Mouse (Mus musculus): ENCODE results near the gene Pou3f1.

Gene Pou3f1

DNA sequence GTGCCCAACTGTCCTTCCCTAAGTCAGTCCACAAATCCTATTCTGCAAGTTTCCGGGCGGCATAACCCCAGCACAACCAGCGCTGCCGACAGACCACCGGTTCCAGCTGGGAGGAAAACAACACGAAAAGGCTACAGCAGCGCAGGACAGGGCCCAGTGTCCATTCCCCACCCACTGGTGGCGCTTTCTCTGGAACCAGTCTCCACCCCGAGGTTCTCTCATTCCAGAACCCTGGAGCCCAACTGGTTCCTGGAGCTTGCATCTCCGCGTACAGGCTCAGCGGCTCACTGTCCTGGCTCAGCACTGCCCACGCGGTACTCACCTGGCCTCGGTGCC, at the start of gene Pou3f1:
Pou3f1 (plus strand) TSS at position 290 of the 336 bp plus-strand sequence.
- DNase-seq (ENCODE audit: low spot score in 2 of 2): no peak

DNA sequence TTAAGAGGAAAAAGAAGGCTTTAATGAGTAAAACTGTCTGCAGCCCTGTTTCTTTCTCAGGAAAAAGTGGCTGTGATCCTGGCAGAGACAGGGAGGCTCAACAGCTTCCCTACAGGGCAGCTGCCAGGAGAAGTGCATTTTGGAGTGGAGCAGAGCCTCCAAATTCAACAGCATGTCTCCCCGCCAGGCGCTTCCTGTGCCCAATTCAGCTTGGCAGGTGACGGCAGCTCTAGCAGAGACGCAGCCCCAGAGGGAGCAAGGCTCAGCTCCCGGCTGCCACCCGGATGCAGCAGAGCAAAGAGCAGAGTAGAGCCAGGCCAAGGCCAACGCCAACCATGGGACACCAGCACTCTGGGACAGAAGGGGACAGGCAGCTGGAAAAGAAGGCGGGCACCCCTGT, 49.4 kb upstream of the Pou3f1 start:
- no peak for DNase-seq (ENCODE audit: low spot score in 2 of 2)

DNA sequence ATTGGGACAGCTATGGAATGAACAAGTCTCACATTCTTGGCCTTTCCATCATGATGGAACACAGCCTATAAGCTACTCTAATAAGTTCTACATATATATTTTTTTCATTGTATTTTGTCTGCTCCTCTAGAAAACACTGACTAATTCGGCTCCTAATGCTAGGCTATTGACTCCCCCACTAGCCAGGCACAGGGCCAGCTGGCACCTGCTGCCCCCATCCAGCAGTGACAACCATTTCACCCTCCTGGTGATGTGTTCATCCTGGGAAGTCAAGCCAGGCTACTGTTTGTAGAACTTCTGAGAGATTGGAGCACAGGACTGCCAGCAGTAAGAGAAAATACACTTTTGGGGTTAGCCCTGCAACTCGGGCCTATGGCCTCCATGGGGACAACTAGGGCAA, 46.5 kb upstream of the Pou3f1 start:
- no peak for DNase-seq (ENCODE audit: low spot score in 2 of 2)

DNA sequence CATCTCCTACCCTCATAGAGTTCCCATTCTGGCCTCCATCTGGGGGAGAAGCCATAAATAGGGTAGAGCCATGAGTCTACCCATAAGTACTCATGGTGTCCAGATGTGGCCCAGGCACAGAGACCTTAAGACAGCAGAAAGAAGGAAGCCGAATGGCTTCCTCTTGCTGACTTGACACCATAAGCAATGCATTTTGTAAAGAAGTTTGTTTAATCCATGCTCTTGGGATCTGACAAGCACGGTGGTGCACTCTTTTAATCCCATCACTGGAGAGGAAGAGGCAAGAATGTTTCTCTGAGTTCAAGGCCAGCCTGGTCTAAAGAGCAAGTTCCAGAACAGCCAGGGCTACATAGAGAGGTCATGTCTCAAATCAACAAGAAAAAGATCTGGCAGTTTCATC, 45.9 kb upstream of the Pou3f1 start, which contains the start of gene 3100002H09Rik:
3100002H09Rik (minus strand) TSS at position 101 of the 400 bp plus-strand sequence.
- DNase-seq (ENCODE audit: low spot score in 2 of 2): no peak

DNA sequence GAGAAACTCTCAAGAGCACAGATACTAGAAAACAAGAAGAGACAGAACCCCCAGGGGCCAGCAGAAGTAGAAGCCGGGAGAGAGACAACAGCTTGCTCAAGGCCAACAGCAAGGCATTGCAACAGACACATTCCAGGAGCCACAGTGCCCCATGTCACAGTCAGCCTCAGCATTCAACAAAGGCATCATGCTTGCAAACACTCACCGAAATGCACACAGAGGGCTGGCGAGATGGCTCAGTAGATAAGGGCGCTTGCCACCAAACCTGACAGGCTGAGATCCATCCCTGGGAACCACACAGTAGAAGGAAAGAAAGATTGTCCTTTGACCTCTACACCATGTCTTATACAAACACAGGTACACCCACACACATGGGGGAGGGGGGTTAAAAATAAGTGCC, 44.8 kb upstream of the Pou3f1 start:
- no peak for DNase-seq (ENCODE audit: low spot score in 2 of 2)

DNA sequence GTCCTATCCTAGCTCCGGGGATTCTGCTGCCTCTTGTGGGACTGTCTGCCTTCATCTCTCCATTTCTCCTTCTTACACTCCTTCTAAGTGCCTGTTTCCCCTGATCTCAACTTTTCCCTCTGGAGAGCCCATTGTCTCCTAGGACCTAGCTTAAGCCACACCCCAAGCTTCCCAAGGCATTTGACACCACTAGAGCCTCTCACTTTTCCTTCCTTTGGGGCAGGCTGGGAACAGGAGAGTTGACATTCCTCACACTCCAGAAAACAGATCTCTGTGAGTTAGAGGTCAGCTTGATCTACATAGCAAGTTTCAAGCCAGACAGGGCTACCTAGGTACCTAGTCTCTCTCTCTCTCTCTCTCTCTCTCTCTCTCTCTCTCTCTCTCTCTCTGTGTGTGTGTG, 42.4 kb upstream of the Pou3f1 start:
- DNase-seq (ENCODE audit: low spot score in 2 of 2): no peak

DNA sequence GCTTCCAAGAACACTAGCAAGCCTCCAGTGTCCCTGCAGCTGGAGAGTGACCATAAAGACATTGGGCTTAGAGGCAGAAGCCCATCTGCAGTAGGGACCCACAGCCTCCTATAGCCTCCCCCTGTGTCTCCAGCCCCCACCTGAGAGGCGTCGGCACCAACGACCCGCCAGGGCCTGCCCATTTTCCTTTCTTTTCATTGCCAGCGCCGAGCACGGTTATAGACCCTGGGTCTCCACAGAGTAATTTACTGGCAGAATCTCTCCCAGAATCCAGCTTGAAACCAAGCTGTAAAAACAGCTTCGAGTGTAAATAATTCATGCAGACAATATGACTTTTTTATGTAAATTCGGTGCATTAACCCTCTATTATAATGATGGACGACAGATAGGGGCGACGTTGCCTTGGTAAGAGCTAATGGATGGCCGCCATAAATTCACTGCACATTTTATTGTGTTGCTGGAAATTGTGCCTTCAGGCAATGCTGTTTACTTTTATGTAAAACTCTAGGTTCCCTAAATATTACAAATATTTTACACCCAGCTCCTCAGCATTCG, 41.1 kb upstream of the Pou3f1 start:
- DNase-seq (ENCODE audit: low spot score in 2 of 2): no peak

DNA sequence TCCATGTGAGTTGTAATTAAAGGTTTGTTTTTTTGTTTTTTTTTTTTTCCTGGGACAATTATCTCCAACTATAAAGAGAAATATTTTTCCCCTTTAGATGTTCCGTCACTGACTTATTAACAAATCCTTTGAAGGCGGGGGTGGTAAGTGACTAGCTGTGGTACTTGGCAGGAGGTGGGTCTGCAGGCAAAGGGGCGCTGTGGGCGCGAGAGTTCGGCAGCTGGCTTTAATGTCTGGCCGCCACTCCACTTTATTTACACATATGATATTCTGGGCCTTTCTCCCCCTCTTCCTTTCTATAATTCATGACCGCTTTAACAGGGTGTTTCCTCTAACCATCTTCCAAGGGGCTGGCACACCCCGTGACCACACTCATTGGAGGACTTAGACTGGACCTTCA, 40.6 kb upstream of the Pou3f1 start:
- no peak for DNase-seq (ENCODE audit: low spot score in 2 of 2)

DNA sequence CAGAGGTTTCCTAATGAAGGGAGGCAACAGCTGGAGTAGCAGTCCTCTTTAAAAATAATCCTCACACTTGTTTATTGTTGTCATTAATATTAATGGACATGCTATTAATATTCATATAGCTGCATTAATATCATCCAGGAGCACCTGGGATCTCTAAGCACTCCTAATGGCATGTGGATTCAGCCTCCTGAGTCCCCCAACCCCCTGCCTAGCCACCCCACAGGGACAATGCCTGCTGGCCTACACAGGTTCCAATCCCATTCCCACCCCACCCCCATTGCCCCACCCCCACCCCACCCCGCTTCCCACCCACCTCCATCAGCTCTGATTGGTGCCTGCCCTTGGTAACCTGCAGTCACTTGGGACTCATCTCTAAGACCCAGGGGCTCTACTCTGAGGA, 40.0 kb upstream of the Pou3f1 start:
- DNase-seq (ENCODE audit: low spot score in 2 of 2): no peak

DNA sequence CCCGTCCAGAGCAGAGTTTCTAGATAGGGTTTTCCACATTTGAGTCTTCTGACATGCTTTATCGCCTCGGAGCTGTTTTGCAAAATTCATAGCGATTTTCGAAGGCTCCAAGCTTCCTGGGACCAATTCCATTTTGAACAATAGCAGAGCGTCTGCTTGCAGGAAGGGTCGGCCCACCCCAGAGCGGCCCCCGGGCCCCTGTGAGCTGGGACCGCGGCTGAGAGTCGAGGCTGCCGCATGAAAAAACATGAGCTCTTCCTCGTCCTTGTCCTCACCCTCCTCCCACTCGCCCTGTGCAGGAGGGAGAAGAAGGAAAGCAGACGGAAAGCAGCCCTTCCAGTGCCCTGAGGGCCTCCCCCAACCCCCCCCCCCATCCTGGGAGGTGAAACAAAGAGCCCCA, 38.0 kb upstream of the Pou3f1 start:
- DNase-seq (ENCODE audit: low spot score in 2 of 2): no peak

DNA sequence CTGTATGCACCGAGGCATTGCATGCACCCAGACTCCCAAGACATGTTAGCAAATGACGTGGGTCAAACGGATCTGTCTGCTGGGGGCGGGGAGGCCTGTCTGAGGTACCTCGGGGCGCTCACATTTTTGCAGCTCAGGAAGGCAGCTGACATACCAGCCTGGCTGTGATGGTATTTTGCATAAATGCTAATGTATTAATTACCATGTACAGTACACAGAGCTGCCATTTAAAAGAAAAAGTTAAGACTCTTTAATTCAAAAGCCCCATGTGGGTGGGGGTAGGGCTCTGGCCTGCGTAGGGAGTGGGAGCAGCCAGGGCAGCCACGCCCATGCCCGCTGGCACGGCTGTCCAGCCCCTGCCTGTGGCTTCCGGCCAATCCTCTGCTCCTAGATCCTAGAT, 35.2 kb upstream of the Pou3f1 start:
- no peak for DNase-seq (ENCODE audit: low spot score in 2 of 2)

DNA sequence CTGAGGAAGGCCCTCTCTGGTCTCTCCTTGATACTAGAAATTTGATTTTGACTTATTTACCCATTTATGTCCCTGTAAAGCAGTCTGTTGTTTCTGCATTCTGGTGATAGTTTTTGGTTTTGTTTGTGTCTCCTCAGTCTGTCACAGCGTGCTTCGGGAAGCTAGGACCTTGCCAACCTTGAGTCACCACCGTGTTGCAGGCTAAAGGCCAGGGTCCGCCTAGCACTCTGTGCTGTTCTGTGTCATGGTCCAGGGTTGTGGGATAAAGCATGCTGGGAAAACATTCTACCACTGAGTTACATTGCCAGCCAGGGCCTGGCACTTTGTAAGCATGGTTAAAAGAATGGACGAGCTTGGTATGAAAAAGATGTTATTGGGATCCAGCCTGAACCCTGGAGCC, 34.0 kb upstream of the Pou3f1 start:
- no peak for DNase-seq (ENCODE audit: low spot score in 2 of 2)

DNA sequence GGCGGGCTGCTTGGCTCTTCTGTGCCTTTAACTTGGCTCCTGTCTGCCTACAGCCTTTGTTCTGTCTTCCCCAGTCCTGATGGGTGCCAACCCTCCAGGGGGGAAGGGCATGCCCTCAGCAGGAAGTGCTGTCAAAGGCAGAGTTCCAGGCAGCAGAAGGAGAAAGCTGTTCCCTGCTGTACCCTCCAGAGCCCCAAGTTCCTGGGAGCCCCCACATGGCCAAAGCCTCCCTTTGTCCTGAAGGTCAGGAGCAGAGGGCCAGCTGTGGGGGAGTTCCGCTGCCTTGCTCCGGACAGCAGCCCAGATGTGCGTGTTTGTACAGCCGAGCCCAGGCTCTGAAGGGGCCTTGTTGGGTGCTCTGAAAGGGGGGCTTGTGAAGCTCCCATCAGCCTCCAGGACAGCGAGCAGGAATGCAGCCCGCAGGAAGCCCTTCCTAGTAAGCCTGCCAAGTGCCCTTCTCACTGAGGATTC, 32.5 kb upstream of the Pou3f1 start:
- no peak for DNase-seq (ENCODE audit: low spot score in 2 of 2)

DNA sequence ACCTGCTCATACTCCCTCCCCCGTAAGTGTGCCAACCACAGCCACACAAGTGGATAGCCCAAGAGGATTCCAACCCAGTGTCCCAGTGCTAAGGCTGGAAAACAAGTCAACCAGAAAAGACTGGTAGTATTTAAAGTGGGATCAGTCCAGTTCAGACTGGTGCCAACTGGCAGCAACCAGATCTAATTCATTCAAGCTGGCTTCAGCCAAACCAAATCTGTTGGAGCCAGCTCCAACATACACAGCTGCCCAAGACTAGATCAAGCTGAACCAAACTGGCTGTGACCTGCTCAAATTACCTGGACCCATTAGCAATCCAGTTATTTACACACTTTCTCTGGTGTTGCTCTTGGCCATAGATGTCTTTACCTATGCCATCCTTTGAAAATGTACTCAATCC, 29.8 kb upstream of the Pou3f1 start:
- DNase-seq (ENCODE audit: low spot score in 2 of 2): no peak

DNA sequence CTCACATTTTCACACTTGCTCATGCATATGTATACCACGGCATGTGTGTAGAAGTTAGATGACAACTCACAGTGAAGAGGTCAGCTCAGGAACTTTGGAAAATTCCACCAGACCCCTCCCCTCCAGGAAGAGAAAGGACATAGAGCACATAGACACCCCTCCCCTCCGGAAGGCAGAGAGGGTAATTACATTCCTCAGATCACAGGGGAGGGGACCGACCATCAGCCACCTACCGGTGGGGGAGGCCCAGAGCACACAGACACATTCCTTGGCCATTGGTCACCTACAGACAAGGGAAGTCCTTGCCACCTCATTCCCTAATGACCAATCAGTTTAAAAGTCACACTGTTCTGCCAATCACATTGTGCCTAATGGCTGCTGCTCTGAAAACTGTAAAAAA, 25.2 kb upstream of the Pou3f1 start:
- no peak for DNase-seq (ENCODE audit: low spot score in 2 of 2)

DNA sequence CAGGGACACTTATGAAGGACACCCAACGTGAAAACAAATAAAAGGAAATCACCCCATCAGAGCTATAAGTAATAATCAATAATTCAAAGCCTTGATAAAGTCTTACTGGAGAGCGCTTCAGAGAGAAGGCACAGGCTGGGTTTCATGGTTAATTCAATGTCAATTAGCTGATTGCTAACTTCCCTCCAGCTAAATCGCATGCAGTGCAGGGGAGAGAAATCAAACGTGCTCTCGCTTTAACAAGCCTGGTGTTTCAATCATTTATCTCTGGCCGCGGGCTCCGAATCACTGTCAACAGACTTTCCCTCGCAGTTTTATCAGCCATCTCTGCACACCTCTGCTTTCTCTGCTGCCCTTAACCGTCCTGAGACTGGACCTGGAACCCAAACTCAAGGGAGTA, 23.8 kb upstream of the Pou3f1 start:
- DNase-seq (ENCODE audit: low spot score in 2 of 2): no peak

DNA sequence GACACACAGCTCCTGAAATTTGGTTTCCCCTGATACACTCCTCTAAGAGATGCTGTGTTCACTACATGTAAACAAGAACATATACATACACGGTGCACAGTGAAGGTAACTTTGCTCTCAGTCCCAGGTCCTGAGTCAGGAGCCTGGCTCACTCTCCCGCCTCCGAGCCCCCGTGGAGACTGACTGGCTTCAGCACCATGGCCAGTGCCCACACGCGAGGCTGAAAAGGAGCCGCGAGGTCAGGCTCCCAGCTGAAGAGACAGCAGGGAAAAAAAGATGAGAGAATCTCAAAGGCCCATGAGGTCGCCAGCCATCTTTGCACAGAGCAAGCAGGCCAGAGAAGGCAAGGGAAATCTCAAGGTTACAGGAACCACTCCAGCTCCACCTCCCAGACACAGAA, 23.3 kb upstream of the Pou3f1 start:
- peak in 1 of 2 experiments; percentile 9 for DNase-seq (ENCODE audit: low spot score in 2 of 2)

DNA sequence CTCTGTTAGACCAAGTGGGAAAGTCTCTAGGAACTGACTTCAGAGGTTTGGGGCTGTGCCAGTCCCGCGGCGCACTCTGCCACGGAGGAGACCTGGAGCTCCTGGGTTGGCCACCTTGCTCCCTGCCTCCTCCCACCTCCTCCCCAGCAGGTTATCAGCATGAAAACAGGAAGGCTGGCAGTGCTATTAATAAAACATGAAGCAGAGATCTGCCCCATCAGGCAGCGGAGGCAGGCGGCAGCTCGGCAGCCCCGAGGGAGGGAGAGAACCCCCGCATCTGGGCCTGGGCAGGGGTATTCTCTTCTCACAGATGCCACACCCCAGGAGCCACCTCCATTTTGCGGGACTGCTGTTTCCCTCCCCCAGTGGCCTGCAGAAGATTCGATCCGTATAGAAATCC, 16.9 kb upstream of the Pou3f1 start:
- DNase-seq (ENCODE audit: low spot score in 2 of 2): no peak

DNA sequence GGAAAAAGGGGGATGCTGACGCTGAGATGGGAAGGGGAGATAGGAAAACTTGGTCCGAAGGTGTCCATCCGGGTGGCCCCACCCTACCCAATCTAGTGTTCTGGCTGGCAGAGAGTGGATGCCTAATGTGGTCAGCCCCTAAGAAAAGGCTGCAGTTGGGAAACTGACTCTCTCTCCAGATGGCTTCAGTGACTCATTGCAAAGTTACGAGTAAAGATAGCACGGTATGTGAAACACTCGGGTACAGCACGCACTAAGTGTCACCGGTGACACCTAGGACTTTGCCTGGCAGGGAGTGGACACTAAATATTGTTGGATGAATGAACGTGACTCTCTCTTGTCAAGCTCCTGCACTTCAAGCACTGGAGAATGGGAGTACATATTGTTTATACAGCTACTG, 12.7 kb upstream of the Pou3f1 start:
- no peak for DNase-seq (ENCODE audit: low spot score in 2 of 2)

DNA sequence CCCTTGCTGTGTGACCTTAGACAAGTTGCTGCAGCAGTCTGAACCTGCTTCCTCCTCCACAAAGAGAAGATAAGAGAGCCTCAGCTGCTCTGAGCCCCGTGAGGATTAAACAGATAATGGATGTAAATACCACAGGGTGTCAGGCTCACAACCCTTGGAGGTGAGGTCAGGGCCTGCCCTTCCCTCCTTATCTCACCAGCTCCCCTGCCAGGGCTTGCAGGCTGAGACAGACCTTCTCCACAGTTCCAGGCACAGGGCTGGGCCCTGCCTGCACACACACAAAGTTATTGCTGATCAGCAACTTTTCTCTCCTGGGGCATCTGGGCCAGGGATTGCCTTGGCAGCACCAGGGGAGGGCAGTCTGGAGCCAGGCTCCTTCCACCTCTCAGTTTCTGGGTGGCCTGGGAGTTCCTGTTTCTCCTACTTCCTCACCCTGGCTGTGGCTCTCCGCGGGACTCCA, 11.6 kb upstream of the Pou3f1 start:
- no peak for DNase-seq (ENCODE audit: low spot score in 2 of 2)

DNA sequence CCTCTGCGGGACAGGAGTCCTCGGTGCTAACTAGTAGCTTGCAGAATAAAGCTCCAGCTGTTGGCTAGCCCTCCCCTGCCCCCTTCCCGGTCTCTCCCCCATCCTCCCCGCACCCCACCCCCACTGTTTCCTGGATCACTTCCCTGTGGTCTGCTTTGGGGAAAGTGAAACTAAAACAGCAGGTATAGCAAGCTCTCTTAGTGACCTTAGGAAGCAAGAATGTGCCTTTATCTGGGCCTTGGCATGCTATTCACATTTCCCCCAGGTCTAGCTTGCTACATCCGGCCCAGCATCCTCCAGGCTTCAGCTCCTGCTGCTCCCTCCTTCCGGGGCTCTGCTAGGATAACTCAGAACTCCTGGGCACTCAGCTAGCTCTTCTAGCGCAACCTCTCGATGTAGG, 10.0 kb upstream of the Pou3f1 start:
- DNase-seq (ENCODE audit: low spot score in 2 of 2): no peak

DNA sequence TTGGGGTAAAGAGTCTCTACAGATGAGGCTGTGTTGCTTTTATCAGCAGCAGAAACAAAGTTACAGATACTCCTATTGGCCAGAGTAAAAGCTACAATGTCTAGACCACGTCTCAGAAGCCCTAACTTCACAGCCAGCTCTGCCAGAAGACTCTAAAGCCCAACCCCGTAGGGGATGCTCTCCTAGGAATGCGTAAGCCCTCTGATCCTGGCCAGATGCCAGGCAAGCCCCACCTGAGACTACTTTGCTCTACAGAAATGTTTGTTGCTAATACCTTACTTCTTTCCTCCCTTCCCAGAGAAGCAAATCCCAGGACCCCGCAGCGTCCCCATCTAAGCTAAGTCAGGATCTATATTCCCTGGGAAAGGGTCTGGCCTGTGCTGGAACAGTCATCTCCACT, 8.7 kb upstream of the Pou3f1 start:
- DNase-seq (ENCODE audit: low spot score in 2 of 2): no peak

DNA sequence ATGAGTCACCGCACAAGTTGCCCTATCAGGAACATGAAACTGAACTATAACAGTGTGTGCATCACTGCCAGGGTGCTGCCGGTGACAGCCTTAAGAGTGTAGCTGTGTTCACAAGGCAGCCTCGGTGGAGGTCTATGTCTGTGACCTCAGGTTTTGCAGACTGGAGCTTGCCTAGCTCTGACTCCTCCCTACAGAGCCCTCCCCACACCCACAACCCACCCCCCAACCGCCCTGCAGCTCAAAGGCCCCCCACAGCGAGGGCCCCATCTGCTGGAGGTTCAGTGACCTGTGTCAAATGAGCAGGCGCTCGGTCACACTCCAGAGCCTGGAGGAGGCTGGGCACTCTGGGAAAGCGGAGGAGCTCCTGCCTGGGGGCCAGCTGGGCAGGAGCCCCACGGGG, 3.7 kb upstream of the Pou3f1 start:
- DNase-seq (ENCODE audit: low spot score in 2 of 2): no peak

DNA sequence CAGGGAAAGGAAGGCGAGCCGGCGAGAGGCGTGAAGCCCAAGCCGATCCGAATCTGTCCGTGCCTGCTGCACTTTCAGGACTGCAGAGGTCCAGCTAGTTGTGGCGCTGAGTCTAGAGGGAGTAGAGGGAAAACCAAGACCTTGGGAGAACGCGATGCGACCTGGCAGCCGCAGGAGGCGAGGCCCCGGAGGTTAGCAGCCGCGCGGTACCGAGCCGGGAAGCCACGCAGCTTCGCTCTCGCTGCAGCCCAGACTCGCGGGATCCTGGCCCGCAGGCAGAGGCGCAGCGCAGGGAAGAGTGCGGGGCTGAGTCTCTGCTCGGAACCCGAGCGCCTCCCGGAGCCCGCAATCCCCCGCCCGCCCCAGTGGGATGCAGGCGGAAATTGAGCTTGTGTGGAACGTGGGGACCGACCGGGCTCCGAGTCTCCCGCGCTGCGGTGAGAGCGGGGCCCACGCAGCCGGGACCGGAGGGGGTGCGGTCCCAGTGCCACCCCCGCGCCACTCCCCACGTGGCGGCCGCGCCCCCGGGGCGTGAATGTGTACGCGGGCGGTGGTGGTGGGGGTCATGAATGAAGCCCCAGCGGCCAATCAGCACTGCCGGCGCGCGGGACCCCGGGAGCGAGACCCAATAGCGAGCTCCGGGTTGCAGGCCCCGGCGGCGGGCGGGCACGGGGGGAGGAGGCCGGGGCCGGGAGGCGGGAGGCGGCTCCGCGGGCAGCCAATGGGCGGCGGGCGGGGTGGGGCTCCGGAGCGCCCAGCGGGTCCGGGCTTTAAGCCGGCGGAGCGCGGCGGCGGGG, 445 bp downstream of the Pou3f1 start:
- DNase-seq (ENCODE audit: low spot score in 2 of 2): peak; percentile 69 to 77

Data from thymus, postnatal 10 days (tissue).